Mouse (Mus musculus) midbrain, postnatal 0 days (tissue): ENCODE measurements around the gene Plcb3. TPM values are rescaled to one million over a fixed set of nuclear protein-coding genes. Genes with fewer than 3 reads are reported as not detected.

Experiments used
- ATAC-seq: fragments of 200-750 bp; cut with Nextera tagmentation; 2 replicates; pipeline ENCODE4 v1.8.0; 2017; ENCODE audit warnings: moderate number of reproducible peaks, mild to moderate bottlenecking, moderate TSS enrichment, moderate library complexity; ENCODE audit not compliant: low FRiP score
- DNase-seq: peaks from one replicate; pipeline ENCODE4 v3.0.0-alpha.2; 2015; ENCODE audit warnings: low spot score
- H3K27ac ChIP-seq: fragments of 300-500 bp; sonication (generic); 2 replicates; pipeline ENCODE4 v1.5.1; 2014; ENCODE audit warnings: low read depth, mild to moderate bottlenecking, low read length, mixed read lengths
- H3K27me3 ChIP-seq: fragments of 300-500 bp; sonication (generic); 2 replicates; pipeline ENCODE4 v1.6.1; 2014; ENCODE audit warnings: low read length, control low read depth, mixed read lengths; ENCODE audit not compliant: insufficient read depth
- H3K36me3 ChIP-seq: fragments of 300-500 bp; sonication (generic); 2 replicates; pipeline ENCODE4 v1.6.1; 2014; ENCODE audit warnings: low read length, control low read depth, mixed read lengths; ENCODE audit not compliant: insufficient read depth
- H3K4me1 ChIP-seq: fragments of 300-500 bp; sonication (generic); 2 replicates; pipeline ENCODE4 v1.6.1; 2014; ENCODE audit warnings: mild to moderate bottlenecking, control low read depth, antibody characterized with exemption, low read length, mixed read lengths; ENCODE audit not compliant: insufficient read depth
- H3K4me2 ChIP-seq: fragments of 300-500 bp; sonication (generic); 2 replicates; pipeline ENCODE4 v1.6.1; 2014; ENCODE audit warnings: low read depth, mild to moderate bottlenecking, low read length, mixed read lengths; ENCODE audit not compliant: poor library complexity, severe bottlenecking
- H3K4me3 ChIP-seq: fragments of 300-500 bp; sonication (generic); 2 replicates; pipeline ENCODE4 v1.5.1; 2014; ENCODE audit warnings: low read depth, mild to moderate bottlenecking, low read length, moderate library complexity
- H3K9ac ChIP-seq: fragments of 300-500 bp; sonication (generic); replicated peaks from 2 replicates; pipeline ENCODE4 v1.6.1; 2014; ENCODE audit warnings: mild to moderate bottlenecking, low read length, moderate library complexity, mixed read lengths; ENCODE audit not compliant: poor library complexity, severe bottlenecking
- H3K9me3 ChIP-seq: fragments of 300-500 bp; sonication (generic); 2 replicates; pipeline ENCODE4 v1.6.1; 2016; ENCODE audit warnings: low read length, control low read depth
- CTCF ChIP-seq: IDR thresholded peaks from 2 replicates; pipeline ENCODE4 v1.5.1; 2016; ENCODE audit warnings: antibody characterized with exemption, mild to moderate bottlenecking
- WGBS: fragments of 180-500 bp; shearing (Covaris S2); extraction: QIAGEN DNeasy Blood & Tissue Kit; methylation state at CpG from one replicate; pipeline ENCODE4 v1.1.7; 2014; 5-methylcytosine and 5-hydroxymethylcytosine counted together
- polyA plus RNA-seq: library from polyadenylated mRNA; unstranded; fragments of >200 nt; fragmentation: Nextera tagmentation; extraction: Ambion mirVana; gene quantifications from 2 replicates; pipeline ENCODE4 v1.2.1, GENCODE M21; 2015
- total RNA-seq: library from RNA; depleted of rRNA; stranded (reverse); fragments of >200 nt; gene quantifications from 2 replicates; pipeline ENCODE4 v1.2.3, GENCODE M21; 2014

Plcb3 gene
- total and polyA plus RNA-seq, 2 experiments from 2014 or later = 9.8 to 16.6 TPM

DNA sequence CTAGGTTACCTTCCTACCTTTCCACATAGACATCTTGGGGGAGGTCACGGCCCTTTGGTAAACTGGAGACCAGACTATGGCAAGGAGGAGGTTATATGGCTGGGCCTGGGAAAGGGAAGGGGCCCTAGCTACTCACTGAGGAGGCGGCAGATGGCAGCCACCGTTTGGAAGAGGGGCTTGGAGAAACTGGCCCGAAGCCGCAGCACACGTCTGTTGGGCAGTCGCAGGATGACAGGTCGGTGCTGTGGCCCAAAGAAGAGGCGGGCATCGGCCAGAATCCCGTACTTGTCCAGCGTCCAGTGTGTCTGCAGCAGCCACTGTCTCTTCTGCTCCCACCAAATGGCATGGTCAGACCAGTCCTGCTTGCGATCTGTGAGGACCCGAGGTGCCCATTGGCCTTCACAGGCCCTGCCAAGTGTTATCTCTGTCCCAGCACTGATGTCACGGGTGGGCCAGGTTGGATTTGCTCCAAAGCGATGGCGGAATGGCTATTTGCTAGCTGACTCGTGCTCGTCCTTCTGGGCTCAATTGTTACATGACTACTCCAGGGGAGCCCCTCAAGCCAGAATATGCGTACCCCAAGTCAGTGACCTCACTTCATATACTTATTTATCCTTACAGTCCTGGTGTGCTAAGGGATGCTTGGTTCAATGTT lies 38.3 kb upstream of the Plcb3 start:
- no peak overlapping the region for H3K4me2 ChIP-seq
- no peak overlapping the region for H3K4me3 ChIP-seq
- peaks cover 13% of the 10 kb centered on the region for H3K36me3 ChIP-seq
- no peaks in the 10 kb centered on the region for H3K9me3 ChIP-seq
- H3K27ac ChIP-seq = no peak overlapping the region
- ATAC-seq (no peak), DNase-seq (no peak)
- H3K27me3 ChIP-seq = no peaks in the 10 kb centered on the region
- H3K4me1 ChIP-seq = no peaks in the 10 kb centered on the region
- no peak overlapping the region for H3K9ac ChIP-seq
- no peak for TF ChIP-seq CTCF
- WGBS = 92% methylated on average over 20 of the region's 20 CpGs

DNA sequence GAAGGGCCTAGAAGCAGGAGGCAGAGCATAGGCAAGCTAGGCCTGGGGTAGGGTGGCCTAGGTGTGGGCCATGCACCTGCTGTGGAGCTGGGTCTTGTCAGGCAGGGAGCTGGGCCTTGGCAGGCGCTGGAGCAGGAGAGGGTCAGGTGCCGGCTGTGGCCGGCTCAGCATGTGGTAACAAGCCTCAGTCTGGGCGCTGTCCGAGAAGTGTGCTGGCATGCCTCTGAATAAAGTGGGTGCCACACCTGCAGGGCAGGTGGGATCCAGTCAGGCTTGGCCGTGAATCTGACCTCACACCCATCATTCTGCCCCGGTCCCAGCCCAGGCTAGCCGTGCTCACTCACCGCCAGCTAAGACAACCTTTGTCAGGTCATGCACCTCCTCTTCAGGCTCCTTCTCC lies 37.7 kb upstream of the Plcb3 start:
- no peak for ATAC-seq
- Histone ChIP-seq H3K27ac (no peak overlapping the region), H3K27me3 (no peaks in the 10 kb centered on the region), H3K36me3 (peaks cover 9% of the 10 kb centered on the region; the same call in 1 of the 2 replicates), H3K9me3 (no peaks in the 10 kb centered on the region), H3K4me2 (no peak overlapping the region), H3K4me1 (no peaks in the 10 kb centered on the region), H3K4me3 (no peak overlapping the region), H3K9ac (no peak overlapping the region)
- no peak for DNase-seq
- 89% methylated on average over 9 of the region's 9 CpGs for WGBS
- no peak for TF ChIP-seq CTCF

DNA sequence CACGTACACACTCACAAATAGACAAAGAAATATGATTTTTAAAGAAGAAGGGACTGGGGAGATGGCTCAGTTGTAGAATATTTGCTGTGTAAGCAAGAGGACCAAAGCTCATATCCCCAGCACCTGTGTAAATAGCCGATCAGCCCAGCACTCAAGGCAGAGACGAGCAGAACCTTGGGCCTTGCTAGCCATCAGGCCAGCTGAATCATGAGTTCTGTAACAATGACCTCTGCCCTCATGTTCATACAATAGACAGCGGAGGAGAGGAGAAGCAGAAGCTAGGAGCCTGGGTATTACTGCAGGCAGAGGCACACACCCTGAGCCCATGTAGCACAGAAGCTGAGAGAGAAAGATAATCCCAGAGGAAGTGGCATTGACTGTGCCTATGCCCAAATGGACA lies 36.2 kb upstream of the Plcb3 start:
- H3K4me1 ChIP-seq = no peaks in the 10 kb centered on the region
- 81% methylated on average over 4 of the region's 4 CpGs for WGBS
- TF ChIP-seq CTCF = no peak

DNA sequence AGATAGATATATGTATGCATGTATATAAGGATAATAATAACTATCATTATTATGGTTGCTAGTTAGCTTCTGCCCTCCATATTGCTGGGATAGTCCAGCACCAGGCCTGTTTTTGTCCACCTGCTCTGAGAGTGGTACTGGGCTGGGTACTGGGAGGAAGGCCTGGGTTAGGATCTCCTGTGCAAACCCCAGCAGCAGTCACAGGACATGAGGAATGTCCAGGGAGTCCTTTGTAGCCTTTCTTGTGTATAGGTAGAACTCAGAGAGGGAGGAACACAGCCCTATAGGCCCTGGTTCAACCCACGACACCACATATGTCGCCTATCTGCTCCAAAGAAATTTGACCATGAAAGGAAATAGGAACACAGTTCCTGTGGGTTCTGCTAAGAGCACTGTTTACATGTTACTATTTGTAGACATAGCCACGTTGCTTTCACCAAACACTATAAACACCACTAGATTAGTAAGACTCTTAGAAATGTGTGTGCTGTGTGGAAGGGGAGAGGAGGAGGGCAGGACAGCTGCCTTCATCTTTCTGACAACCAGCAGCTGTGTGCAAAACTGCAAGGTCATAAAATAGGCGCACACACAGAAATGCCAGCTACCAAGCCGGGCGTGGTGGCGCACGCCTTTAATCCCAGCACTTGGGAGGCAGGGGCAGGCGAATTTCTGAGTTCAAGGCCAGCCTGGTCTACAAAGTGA lies 30.8 kb upstream of the Plcb3 start:
- 94% methylated on average over 9 of the region's 9 CpGs for WGBS
- H3K9ac ChIP-seq = no peak overlapping the region
- H3K9me3 ChIP-seq = no peaks in the 10 kb centered on the region
- no peaks in the 10 kb centered on the region for H3K27me3 ChIP-seq
- no peak for TF ChIP-seq CTCF
- no peaks in the 10 kb centered on the region for H3K4me1 ChIP-seq
- H3K27ac ChIP-seq = no peak overlapping the region
- no peaks in the 10 kb centered on the region for H3K36me3 ChIP-seq
- ATAC-seq (no peak), DNase-seq (no peak)
- H3K4me3 ChIP-seq = no peak overlapping the region
- H3K4me2 ChIP-seq = no peak overlapping the region

More for the DNA sequence above, 36.2 kb upstream of the Plcb3 start:
- DNase-seq = no peak
- Histone ChIP-seq H3K27me3 (no peaks in the 10 kb centered on the region), H3K27ac (no peak overlapping the region), H3K9ac (no peak overlapping the region), H3K9me3 (no peaks in the 10 kb centered on the region), H3K4me3 (no peak overlapping the region), H3K36me3 (0 out of 2 replicates have a peak, but pooled peaks cover 2% of the 10 kb centered on the region), H3K4me2 (no peak overlapping the region)
- no peak for ATAC-seq

DNA sequence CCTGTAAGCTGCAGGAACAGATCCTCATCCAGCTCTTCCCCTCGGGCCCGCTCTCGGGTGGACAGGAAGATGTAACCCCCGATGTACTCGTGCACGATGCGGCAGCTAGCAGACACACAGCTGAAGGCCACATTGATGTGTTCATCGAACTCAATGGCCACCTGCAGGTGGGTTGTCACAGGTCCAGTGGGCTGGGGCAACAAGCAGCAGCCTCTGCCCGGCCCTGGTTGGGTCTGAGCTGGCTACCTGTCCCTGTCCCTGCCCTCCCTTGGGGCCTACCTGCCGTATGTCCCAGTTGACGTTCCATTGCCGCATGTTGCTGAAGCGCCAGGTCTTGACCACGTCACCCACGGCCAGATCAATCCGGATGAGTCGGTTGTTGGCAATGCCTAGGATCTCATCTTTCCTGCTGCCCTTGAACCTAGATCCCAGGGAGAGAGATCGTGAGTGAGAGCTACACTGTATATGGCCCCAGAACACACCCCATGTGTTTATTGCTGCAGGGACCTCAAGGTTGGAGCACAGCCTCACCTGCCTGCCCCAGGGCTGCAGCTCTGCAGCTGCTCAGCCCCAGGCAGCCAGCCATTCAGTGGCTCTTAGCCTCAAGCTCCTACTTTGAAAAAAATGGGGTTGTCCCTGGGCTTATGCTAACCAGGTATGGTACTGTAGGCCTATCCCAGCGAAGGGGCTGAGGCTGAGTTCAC lies 23.2 kb upstream of the Plcb3 start:
- ATAC-seq (no peak), DNase-seq (no peak)
- TF ChIP-seq CTCF = no peak
- H3K27me3 ChIP-seq = no peaks in the 10 kb centered on the region
- H3K9ac ChIP-seq = no peak overlapping the region
- no peak overlapping the region for H3K4me3 ChIP-seq
- H3K36me3 ChIP-seq = peaks cover 7% of the 10 kb centered on the region
- H3K27ac ChIP-seq = no peak overlapping the region
- no peaks in the 10 kb centered on the region for H3K9me3 ChIP-seq
- peaks cover 15% of the 10 kb centered on the region; the same call in 1 of the 2 replicates for H3K4me1 ChIP-seq
- H3K4me2 ChIP-seq = no peak overlapping the region
- WGBS = 94% methylated on average over 19 of the region's 19 CpGs
